Mouse (Mus musculus): Measurements from ENCODE around the gene Gtpbp2.

GRCm38 (mm10) chr17:46115489-46115888, 45.3 kb upstream of the Gtpbp2 start:
- TF ChIP-seq CTCF (IDR thresholded peaks at IDR 0.05; ENCODE audit: low read depth, low read length) (no peak), POLR2A (IDR thresholded peaks at IDR 0.05; ENCODE audit: extremely low read depth, insufficient read depth, low read length) (no peak)

All from liver, adult 2 months (tissue).